Mouse (Mus musculus): ENCODE data around the gene Ssh3.

The Ssh3 gene

GRCm38 (mm10) chr19:4216041-4216685 is 52.8 kb downstream of the Ssh3 start:
- DNase-seq (ENCODE audit: low read depth, low spot score) = no peak

- no peak for DNase-seq (ENCODE audit: low read depth, low spot score)
Measured at GRCm38 (mm10) chr19:4215451-4215840, 53.5 kb downstream of the Ssh3 start.

- no peak for DNase-seq (ENCODE audit: low read depth, low spot score)
Measured at GRCm38 (mm10) chr19:4214771-4215450, 54.1 kb downstream of the Ssh3 start.

- DNase-seq (ENCODE audit: low read depth, low spot score) = no peak
Measured at GRCm38 (mm10) chr19:4214071-4214770, 54.8 kb downstream of the Ssh3 start, which contains the start of the genes Clcf1 and AC109138.7. Clcf1 (plus strand) TSS chr19:4214238. AC109138.7 (plus strand) TSS chr19:4214357.

- DNase-seq (ENCODE audit: low read depth, low spot score) = no peak
Measured at GRCm38 (mm10) chr19:4213524-4213974, 55.4 kb downstream of the Ssh3 start.

- DNase-seq (ENCODE audit: low read depth, low spot score) = no peak
Measured at GRCm38 (mm10) chr19:4211891-4212588, 56.9 kb downstream of the Ssh3 start.

All from retina, adult 2 months (tissue).